Mouse (Mus musculus) embryonic fibroblast, embryonic 13.5 days (primary cell): ENCODE measurements around the gene Urad.

Experiments
- CTCF ChIP-seq: IDR thresholded peaks from 2 replicates; pipeline ENCODE4 v1.5.1; 2011; ENCODE audit warnings: mild to moderate bottlenecking, control low read depth, low read length, moderate library complexity, borderline replicate concordance; ENCODE audit not compliant: insufficient read depth
- POLR2A ChIP-seq: IDR thresholded peaks from 2 replicates; pipeline ENCODE4 v1.6.1; 2011; ENCODE audit warnings: low read depth, mild to moderate bottlenecking, control low read depth, low read length, moderate library complexity

- TF ChIP-seq POLR2A (no peak), CTCF (no peak)
Observed at GRCm38 (mm10) chr5:147319653-147320052, 2.6 kb downstream of the Urad start.
